Mouse (Mus musculus): ENCODE measurements around the gene Fancc. TPM values are rescaled to one million over a fixed set of nuclear protein-coding genes. Genes with fewer than 3 reads are reported as not detected.
"Not testable (repeated sequence)": the region's sequence is repeated elsewhere in the genome, so short reads cannot be mapped to it uniquely, and the experiment has no call there.

Gene Fancc
- polyA plus RNA-seq, 1 experiment from 2014 or later: 17.8 TPM

DNA sequence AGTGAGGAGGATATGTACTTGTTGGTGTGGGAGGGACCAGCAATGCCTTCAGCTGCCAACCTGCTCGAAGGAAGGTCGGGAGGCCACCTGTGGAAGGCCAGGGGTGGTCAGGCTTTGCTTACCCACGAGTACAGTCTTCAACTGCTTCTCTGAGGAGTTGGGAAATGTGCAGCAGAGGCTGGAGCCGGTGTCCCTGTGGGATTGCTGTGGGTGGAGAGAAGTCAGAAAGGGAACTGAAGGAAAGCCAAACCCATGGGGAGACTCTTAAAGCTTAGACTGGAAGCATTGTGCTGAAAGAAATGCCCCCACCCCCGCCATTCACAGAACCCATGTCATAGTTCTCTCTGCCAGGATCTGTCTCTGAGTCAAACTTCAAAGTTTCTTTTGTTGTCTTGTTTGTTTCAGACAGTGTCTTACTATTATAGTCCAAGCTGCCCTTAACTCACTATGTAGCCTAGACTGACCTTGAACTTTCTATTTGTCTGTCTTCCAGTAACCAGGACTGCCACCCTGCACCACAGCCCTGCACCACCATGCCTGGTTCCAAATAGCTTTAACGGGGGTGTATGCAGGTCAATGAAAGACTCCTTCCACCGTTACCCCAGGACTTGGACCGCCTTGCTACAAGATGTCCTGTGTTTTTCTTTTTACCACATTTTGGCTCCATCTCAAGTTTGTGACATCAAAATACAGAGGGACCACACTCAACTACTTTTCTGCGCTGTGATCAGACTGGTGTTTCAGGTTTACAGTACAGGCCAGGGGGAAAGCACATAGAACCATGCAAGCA lies 173.6 kb downstream of the Fancc start:
- Histone ChIP-seq H3K9ac (no peak overlapping the region), H3K36me3 (no peaks in the 10 kb centered on the region), H3K4me3 (replicated peaks) (no peak overlapping the region), H3K4me2 (no peak overlapping the region), H3K4me1 (peaks cover 12% of the 10 kb centered on the region; the same call in 1 of the 2 replicates), H3K27ac (peak overlapping the region; percentile 50), H3K9me3 (no peaks in the 10 kb centered on the region), H3K27me3 (replicated peaks) (no peaks in the 10 kb centered on the region)
- WGBS: 64% methylated on average over 9 of the region's 9 CpGs
- no peak; the same call in 1 of the 2 replicates for ATAC-seq (ENCODE audit: insufficient read depth, low FRiP score, low read depth)

- H3K4me3 ChIP-seq (replicated peaks): no peak overlapping the region
- ATAC-seq (ENCODE audit: insufficient read depth, low FRiP score, low read depth): no peak
- H3K9ac ChIP-seq: no peak overlapping the region
- H3K4me1 ChIP-seq: peaks cover 12% of the 10 kb centered on the region; the same call in 1 of the 2 replicates
- H3K27ac ChIP-seq: no peak overlapping the region
- 80% methylated on average over 6 of the region's 6 CpGs for WGBS
- no peaks in the 10 kb centered on the region for H3K27me3 ChIP-seq (replicated peaks)
- no peaks in the 10 kb centered on the region for H3K9me3 ChIP-seq
- no peak overlapping the region for H3K4me2 ChIP-seq
- no peaks in the 10 kb centered on the region for H3K36me3 ChIP-seq
Observed at GRCm38 (mm10) chr13:63322756-63323155, 174.3 kb downstream of the Fancc start.

DNA sequence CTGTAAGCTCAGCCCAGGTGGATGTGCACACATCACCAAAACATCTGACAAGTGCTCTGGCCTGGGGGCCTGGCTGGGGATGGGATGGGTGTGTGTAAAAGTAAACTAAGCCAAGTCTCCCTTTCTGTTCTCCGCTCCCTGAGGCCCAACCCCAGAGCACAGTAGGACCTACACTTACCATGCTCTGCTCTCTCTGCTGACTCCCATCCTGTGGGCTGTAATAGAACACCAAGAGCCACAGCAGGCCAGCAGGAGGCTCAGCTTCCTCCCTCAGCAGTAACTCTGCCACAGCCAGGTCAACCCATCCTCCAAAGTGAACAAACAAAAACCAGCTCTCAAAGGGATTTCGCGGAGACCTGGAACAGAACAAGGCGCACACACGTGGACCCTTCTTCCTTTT lies 175.4 kb downstream of the Fancc start:
- ATAC-seq (ENCODE audit: insufficient read depth, low FRiP score, low read depth): no peak
- no peaks in the 10 kb centered on the region for H3K36me3 ChIP-seq
- WGBS: 66% methylated on average over 5 of the region's 5 CpGs
- no peak overlapping the region for H3K9ac ChIP-seq
- H3K4me2 ChIP-seq: no peak overlapping the region
- no peak overlapping the region for H3K27ac ChIP-seq
- no peaks in the 10 kb centered on the region for H3K9me3 ChIP-seq
- peaks cover 12% of the 10 kb centered on the region; the same call in 1 of the 2 replicates for H3K4me1 ChIP-seq
- no peak overlapping the region for H3K4me3 ChIP-seq (replicated peaks)
- no peaks in the 10 kb centered on the region for H3K27me3 ChIP-seq (replicated peaks)

DNA sequence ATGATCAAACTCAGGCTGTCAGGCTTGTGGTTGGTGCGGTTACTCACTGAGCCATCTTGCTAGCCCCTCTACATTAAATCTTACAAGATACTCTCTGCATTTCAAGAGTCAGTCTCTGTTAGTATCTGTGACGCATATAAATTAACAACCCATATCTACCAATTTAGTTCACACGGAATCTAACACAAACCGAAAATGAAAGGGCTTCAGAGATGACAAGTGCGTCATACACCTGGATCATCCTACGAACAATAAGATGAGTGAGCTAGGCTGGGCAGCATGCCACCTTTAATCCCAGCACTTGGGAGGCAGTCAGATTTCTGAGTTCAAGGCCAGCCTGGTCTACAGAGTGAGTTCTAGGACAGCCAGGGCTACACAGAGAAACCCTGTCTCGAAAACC lies 177.3 kb downstream of the Fancc start:
- no peaks in the 10 kb centered on the region for H3K36me3 ChIP-seq
- H3K4me2 ChIP-seq: no peak overlapping the region
- H3K9ac ChIP-seq: no peak overlapping the region
- no peaks in the 10 kb centered on the region for H3K27me3 ChIP-seq (replicated peaks)
- no peak for ATAC-seq (ENCODE audit: insufficient read depth, low FRiP score, low read depth)
- no peaks in the 10 kb centered on the region for H3K9me3 ChIP-seq
- peaks cover 12% of the 10 kb centered on the region; the same call in 1 of the 2 replicates for H3K4me1 ChIP-seq
- 95% methylated on average over 7 of the region's 7 CpGs for WGBS
- no peak overlapping the region for H3K4me3 ChIP-seq (replicated peaks)
- no peak overlapping the region for H3K27ac ChIP-seq

DNA sequence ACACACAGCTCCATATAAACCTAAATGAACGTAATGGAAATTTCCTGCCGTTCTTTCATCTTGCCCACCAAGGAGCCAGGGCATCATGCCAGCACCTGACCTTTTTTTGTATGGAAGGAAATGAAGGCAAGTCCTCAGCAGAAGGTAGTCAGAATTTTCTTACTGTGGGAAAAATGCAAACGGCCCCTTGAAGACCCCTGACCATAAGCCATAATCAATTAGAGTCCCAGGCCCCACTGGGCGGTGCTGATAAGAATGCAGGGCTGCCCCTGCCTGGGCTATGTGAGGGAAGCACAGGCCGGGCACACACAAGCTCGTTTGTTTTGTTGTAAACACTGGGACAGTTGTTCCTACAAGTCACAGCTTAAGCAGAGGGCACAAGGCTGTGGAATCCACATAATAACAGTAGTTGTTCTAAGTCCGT lies 179.4 kb downstream of the Fancc start:
- WGBS: 49% methylated on average over 7 of the region's 7 CpGs
- H3K36me3 ChIP-seq: no peaks in the 10 kb centered on the region
- no peak for ATAC-seq (ENCODE audit: insufficient read depth, low FRiP score, low read depth)
- no peak overlapping the region for H3K4me2 ChIP-seq
- H3K9me3 ChIP-seq: no peaks in the 10 kb centered on the region
- no peak overlapping the region for H3K27ac ChIP-seq
- H3K9ac ChIP-seq: no peak overlapping the region
- no peaks in the 10 kb centered on the region for H3K27me3 ChIP-seq (replicated peaks)
- H3K4me1 ChIP-seq: peaks cover under 1% of the 10 kb centered on the region; the same call in 1 of the 2 replicates
- no peak overlapping the region for H3K4me3 ChIP-seq (replicated peaks)

DNA sequence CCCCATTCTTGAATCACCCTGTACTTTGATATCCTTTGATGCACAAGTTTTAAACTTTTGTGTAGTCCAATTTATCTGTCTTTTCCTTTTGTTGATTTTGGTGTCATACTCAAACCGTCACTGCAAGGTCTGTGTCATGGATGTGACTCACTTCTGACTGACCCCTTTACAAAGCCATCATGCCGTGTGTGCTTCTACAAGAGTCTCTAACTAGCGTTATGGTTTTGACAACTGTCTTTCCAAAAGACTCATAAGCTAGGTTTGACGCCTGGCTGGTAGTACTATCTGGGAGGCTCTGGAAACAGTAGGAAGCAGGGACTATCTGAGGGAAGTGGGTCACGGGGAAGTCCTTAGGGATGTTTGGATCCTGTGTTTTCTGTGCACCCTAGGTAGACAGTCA lies 180.7 kb downstream of the Fancc start:
- H3K4me1 ChIP-seq: no peaks in the 10 kb centered on the region; the same call in 1 of the 2 replicates
- no peak overlapping the region for H3K9ac ChIP-seq
- H3K36me3 ChIP-seq: no peaks in the 10 kb centered on the region; the same call in 1 of the 2 replicates
- no peak overlapping the region for H3K4me3 ChIP-seq (replicated peaks)
- no peak for ATAC-seq (ENCODE audit: insufficient read depth, low FRiP score, low read depth)
- no peaks in the 10 kb centered on the region for H3K9me3 ChIP-seq
- 80% methylated on average over 5 of the region's 5 CpGs for WGBS
- no peak overlapping the region for H3K27ac ChIP-seq
- no peak overlapping the region for H3K4me2 ChIP-seq
- no peaks in the 10 kb centered on the region for H3K27me3 ChIP-seq (replicated peaks)

- Histone ChIP-seq H3K27me3 (replicated peaks) (no peaks in the 10 kb centered on the region), H3K4me3 (replicated peaks) (no peak overlapping the region), H3K27ac (no peak overlapping the region), H3K9ac (no peak overlapping the region), H3K36me3 (no peaks in the 10 kb centered on the region; the same call in 1 of the 2 replicates), H3K9me3 (no peaks in the 10 kb centered on the region), H3K4me1 (no peaks in the 10 kb centered on the region; the same call in 1 of the 2 replicates), H3K4me2 (no peak overlapping the region)
- WGBS: 77% methylated on average over 6 of the region's 6 CpGs
- no peak for ATAC-seq (ENCODE audit: insufficient read depth, low FRiP score, low read depth)
Observed at GRCm38 (mm10) chr13:63315777-63316176, 181.3 kb downstream of the Fancc start.

- H3K36me3 ChIP-seq; H3K27me3 ChIP-seq (replicated peaks); H3K4me2 ChIP-seq; H3K4me3 ChIP-seq (replicated peaks); H3K9me3 ChIP-seq; H3K27ac ChIP-seq; H3K9ac ChIP-seq; ATAC-seq (ENCODE audit: insufficient read depth, low FRiP score, low read depth); H3K4me1 ChIP-seq: not testable (repeated sequence)
- 96% methylated on average over 4 of the region's 4 CpGs for WGBS
Observed at GRCm38 (mm10) chr13:63315111-63315510, 182.0 kb downstream of the Fancc start.

- H3K4me3 ChIP-seq (replicated peaks): no peak overlapping the region
- H3K9me3 ChIP-seq: no peaks in the 10 kb centered on the region
- no peak overlapping the region for H3K27ac ChIP-seq
- no peaks in the 10 kb centered on the region for H3K27me3 ChIP-seq (replicated peaks)
- WGBS: 71% methylated on average over 4 of the region's 4 CpGs
- H3K36me3 ChIP-seq: no peaks in the 10 kb centered on the region; the same call in 1 of the 2 replicates
- H3K4me1 ChIP-seq: no peaks in the 10 kb centered on the region; the same call in 1 of the 2 replicates
- no peak overlapping the region for H3K4me2 ChIP-seq
- ATAC-seq (ENCODE audit: insufficient read depth, low FRiP score, low read depth): no peak
- H3K9ac ChIP-seq: no peak overlapping the region
Observed at GRCm38 (mm10) chr13:63314608-63314920, 182.5 kb downstream of the Fancc start.

GRCm38 (mm10) chr13:63313748-63314607 lies 183.1 kb downstream of the Fancc start:
- Histone ChIP-seq H3K4me2 (no peak overlapping the region), H3K27me3 (replicated peaks) (no peaks in the 10 kb centered on the region), H3K9me3 (no peaks in the 10 kb centered on the region), H3K4me3 (replicated peaks) (no peak overlapping the region), H3K4me1 (no peaks in the 10 kb centered on the region; the same call in 1 of the 2 replicates), H3K36me3 (no peaks in the 10 kb centered on the region; the same call in 1 of the 2 replicates), H3K27ac (0 out of 2 replicates have a peak overlapping the region, but pooled peaks have one; percentile 13), H3K9ac (no peak overlapping the region)
- WGBS: 78% methylated on average over 12 of the region's 12 CpGs
- no peak for ATAC-seq (ENCODE audit: insufficient read depth, low FRiP score, low read depth)

DNA sequence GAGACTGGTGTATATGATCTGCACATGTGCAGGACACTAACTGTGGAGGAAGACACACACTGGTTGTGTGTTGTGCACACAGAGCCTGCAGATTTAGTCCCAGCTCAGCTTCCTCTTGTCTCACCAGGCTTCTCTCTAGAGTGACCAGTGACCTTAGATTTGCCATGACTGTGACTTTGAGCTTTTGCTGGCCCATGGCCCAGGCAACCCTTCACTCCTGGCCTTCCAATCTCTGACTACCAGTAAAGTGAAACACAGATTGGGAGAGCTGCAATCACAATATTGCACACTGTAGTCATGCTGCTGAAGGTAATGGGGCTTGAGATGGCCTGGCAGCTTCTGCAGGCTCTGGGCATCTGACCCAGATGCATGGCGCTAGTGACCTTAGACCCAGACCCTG lies 183.8 kb downstream of the Fancc start:
- no peaks in the 10 kb centered on the region; the same call in 1 of the 2 replicates for H3K36me3 ChIP-seq
- no peak overlapping the region for H3K4me3 ChIP-seq (replicated peaks)
- H3K4me1 ChIP-seq: no peaks in the 10 kb centered on the region; the same call in 1 of the 2 replicates
- WGBS: 88% methylated on average over 1 of the region's 1 CpGs
- no peak overlapping the region for H3K9ac ChIP-seq
- H3K9me3 ChIP-seq: no peaks in the 10 kb centered on the region
- no peak overlapping the region for H3K27ac ChIP-seq
- H3K4me2 ChIP-seq: no peak overlapping the region
- ATAC-seq (ENCODE audit: insufficient read depth, low FRiP score, low read depth): no peak
- H3K27me3 ChIP-seq (replicated peaks): no peaks in the 10 kb centered on the region

DNA sequence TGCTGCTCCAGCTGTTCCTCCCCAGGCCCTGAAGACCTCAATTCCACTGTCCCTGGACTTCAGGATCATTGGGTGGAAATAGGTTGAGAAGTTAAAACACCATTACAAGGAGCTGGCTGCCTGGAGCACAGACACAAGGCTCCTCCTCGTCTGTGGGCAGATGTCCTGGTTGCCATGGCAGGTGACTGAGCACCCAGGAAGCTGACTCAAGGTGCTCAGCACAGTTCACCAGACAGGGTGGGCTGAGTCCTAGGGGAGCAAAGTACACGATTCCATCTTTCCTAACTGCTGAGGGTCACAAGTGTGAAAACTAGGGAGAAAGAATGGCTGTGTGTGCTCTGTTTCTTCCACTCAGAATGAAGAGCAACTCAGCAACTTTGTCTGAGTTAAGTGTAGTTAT lies 185.9 kb downstream of the Fancc start:
- no peak for ATAC-seq (ENCODE audit: insufficient read depth, low FRiP score, low read depth)
- no peaks in the 10 kb centered on the region for H3K9me3 ChIP-seq
- no peak overlapping the region for H3K4me3 ChIP-seq (replicated peaks)
- no peaks in the 10 kb centered on the region; the same call in 1 of the 2 replicates for H3K36me3 ChIP-seq
- H3K4me2 ChIP-seq: no peak overlapping the region
- no peaks in the 10 kb centered on the region for H3K27me3 ChIP-seq (replicated peaks)
- H3K4me1 ChIP-seq: no peaks in the 10 kb centered on the region; the same call in 1 of the 2 replicates
- WGBS: 59% methylated on average over 2 of the region's 2 CpGs
- no peak overlapping the region for H3K27ac ChIP-seq
- H3K9ac ChIP-seq: no peak overlapping the region
